Mouse (Mus musculus): ENCODE data around the gene Plcl1. TPM values are rescaled to one million over a fixed set of nuclear protein-coding genes. Genes with fewer than 3 reads are reported as not detected.

Gene Plcl1
- polyA plus RNA-seq, 1 experiment: 0.58 TPM

DNA sequence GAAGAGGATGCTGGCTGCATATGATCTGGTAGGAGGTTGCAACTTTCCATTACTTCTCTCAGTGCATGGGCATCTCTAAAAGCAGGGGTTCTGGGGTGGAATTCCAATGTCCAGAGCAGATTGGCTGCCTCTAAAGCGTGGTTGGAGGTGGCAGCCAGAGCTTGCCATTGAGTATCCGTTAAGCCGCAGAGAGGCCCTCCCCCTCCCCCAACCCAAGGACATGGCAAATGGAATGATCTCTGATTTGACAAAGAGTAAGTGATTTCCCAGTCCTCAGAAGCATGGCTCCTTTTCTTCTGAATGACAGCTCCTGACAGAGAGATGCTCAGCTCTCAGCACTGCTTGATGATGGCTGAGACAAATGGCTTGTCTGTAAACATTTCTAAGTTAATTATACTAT lies 296.4 kb downstream of the Plcl1 start:
- TF ChIP-seq CTCF (IDR thresholded peaks at IDR 0.05; ENCODE audit: low read depth, low read length): no peak
- TF ChIP-seq POLR2A (IDR thresholded peaks at IDR 0.05; ENCODE audit: borderline replicate concordance, low read depth, low read length): no peak
- Histone ChIP-seq H3K27ac (ENCODE audit: insufficient read depth, low read depth, low read length) (no peak overlapping the region), H3K4me1 (ENCODE audit: control insufficient read depth, insufficient read depth, low read length) (no peaks in the 10 kb centered on the region)

DNA sequence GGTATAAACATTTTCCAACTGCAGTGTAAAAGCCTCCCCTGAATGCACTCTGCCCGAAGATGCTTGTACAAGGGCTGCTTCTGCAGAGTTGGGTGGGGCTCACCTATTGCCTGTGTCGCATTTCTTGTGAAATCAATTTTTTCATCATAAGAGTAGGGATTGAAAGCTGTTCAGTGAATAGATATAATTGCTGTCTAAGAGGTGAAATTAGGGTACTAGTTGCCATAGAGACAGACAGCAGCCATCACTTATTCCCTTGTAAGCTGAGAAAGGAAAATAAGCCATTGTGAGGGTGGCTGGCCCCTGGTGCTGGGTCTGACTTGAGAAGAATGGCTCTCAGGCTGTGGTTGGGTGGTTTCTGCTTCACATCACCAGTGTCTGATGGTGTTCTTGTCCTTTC lies 299.0 kb downstream of the Plcl1 start:
- TF ChIP-seq POLR2A (IDR thresholded peaks at IDR 0.05; ENCODE audit: borderline replicate concordance, low read depth, low read length) (no peak), CTCF (IDR thresholded peaks at IDR 0.05; ENCODE audit: low read depth, low read length) (no peak)
- no peaks in the 10 kb centered on the region for H3K4me1 ChIP-seq (ENCODE audit: control insufficient read depth, insufficient read depth, low read length)
- no peak overlapping the region for H3K27ac ChIP-seq (ENCODE audit: insufficient read depth, low read depth, low read length)
- H3K4me3 ChIP-seq (ENCODE audit: insufficient read depth, low read length): no peak overlapping the region

More for the DNA sequence above, 296.4 kb downstream of the Plcl1 start:
- H3K4me3 ChIP-seq (ENCODE audit: insufficient read depth, low read length): no peak overlapping the region

DNA sequence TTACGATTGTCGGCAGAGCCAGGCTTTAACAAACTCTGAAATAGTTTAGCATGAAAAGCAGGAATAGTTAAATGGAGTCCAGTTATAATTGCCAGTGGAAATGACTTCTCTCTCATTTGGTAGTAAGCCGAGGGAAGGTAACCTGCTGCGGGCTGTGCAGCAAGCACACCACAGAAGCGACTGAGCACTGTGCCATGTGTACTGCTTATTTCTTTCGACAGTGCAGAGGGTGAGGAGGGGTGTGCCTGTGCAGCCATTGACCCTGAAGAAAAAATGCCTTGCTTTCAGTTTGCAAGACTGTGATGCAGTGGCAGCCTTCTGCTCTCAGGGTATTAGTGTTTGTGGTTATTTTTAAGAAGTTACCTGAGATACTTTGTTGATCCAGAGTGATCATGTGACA lies 299.5 kb downstream of the Plcl1 start:
- Histone ChIP-seq H3K4me1 (ENCODE audit: control insufficient read depth, insufficient read depth, low read length) (no peaks in the 10 kb centered on the region), H3K4me3 (ENCODE audit: insufficient read depth, low read length) (no peak overlapping the region), H3K27ac (ENCODE audit: insufficient read depth, low read depth, low read length) (no peak overlapping the region)
- TF ChIP-seq CTCF (IDR thresholded peaks at IDR 0.05; ENCODE audit: low read depth, low read length) (no peak), POLR2A (IDR thresholded peaks at IDR 0.05; ENCODE audit: borderline replicate concordance, low read depth, low read length) (no peak)

DNA sequence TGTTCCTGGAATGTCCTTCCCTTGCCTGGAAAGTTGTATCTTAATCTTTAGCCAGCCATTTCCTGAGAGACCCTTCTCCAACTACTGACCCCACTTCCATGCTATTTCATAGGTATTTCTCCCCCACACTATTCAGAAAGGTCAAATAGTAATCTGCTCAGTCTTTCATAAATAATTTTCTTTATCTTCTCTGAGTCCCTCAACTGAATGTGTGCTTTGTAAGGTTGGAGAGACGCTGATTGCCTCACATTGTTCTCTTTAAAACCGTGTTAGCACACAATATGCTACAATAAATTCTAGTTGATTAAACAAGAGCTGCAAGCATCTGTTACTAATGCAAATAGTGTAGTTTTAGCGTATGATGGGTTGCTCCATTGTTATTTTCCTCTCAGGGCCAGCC lies 300.0 kb downstream of the Plcl1 start:
- H3K4me3 ChIP-seq (ENCODE audit: insufficient read depth, low read length): no peak overlapping the region
- H3K27ac ChIP-seq (ENCODE audit: insufficient read depth, low read depth, low read length): no peak overlapping the region
- TF ChIP-seq POLR2A (IDR thresholded peaks at IDR 0.05; ENCODE audit: borderline replicate concordance, low read depth, low read length): no peak

DNA sequence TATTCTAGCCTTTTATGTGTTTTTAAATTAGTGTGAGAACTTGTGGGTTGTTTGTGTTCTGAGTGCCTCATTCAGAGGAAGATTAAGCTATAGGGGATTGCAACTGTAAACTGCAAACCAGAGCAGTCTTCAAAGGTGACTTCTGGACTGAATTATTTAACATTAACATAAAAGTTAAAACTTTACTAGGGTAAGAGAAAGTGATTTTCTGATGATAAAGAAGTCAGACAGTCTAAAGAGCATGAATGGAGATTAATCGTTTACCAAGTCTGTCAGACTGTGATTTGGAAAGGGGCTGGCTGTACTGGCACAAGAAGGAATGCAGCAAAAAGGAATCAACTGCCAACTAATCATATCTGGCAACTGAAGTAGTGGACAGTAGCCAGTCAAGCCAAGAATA lies 301.2 kb downstream of the Plcl1 start:
- Histone ChIP-seq H3K4me3 (ENCODE audit: insufficient read depth, low read length) (no peak overlapping the region), H3K27ac (ENCODE audit: insufficient read depth, low read depth, low read length) (no peak overlapping the region), H3K4me1 (ENCODE audit: control insufficient read depth, insufficient read depth, low read length) (no peaks in the 10 kb centered on the region)
- TF ChIP-seq POLR2A (IDR thresholded peaks at IDR 0.05; ENCODE audit: borderline replicate concordance, low read depth, low read length) (no peak), CTCF (IDR thresholded peaks at IDR 0.05; ENCODE audit: low read depth, low read length) (no peak)

More for the DNA sequence above, 300.0 kb downstream of the Plcl1 start:
- H3K4me1 ChIP-seq (ENCODE audit: control insufficient read depth, insufficient read depth, low read length): no peaks in the 10 kb centered on the region

DNA sequence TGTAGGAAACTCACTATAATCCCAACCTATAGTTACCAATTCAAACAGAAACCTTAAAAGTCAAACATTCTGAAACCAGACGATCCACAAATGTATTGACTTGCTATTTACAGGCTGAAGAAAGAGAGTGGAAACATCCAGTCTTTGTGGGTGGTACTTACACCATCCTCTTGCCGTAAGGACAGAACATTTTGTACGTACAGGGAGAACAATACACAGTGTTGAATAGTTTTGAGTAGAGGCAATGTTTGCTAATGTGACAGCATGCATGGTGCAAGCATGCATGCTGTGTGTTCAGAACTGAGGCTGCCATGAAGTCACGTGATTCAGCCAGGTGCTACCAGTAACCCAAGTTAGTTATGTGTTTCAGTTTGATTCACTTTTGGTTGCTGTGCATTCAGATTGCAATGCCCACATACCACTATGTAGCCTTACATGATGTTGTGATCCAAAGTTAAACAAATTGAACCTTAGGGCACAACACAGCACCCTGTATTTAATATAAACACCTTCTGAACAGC lies 311.6 kb downstream of the Plcl1 start:
- TF ChIP-seq CTCF (IDR thresholded peaks at IDR 0.05; ENCODE audit: low read depth, low read length): no peak
- TF ChIP-seq POLR2A (IDR thresholded peaks at IDR 0.05; ENCODE audit: borderline replicate concordance, low read depth, low read length): no peak
- Histone ChIP-seq H3K4me1 (ENCODE audit: control insufficient read depth, insufficient read depth, low read length) (no peaks in the 10 kb centered on the region), H3K4me3 (ENCODE audit: insufficient read depth, low read length) (no peak overlapping the region), H3K27ac (ENCODE audit: insufficient read depth, low read depth, low read length) (no peak overlapping the region)

DNA sequence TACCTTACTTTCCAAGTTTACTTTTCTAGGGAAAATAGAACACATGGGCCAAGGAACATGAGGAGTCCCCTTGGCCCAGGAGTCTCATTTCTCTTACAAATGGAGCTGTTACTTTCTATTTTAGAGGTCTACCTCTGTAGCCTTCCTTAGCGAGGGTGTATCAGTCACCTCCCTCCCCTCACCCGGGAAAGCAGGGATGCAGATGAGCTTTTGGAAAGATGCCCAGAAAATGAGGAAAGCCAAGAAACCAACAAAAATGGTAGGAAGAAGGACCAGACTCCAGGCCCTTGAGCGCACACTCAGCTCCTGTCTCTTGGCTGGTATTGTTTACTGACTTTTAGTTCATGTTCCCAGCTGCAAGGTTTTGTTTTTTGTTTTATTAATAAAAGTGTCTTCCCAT lies 319.7 kb downstream of the Plcl1 start:
- no peak for TF ChIP-seq POLR2A (IDR thresholded peaks at IDR 0.05; ENCODE audit: borderline replicate concordance, low read depth, low read length)
- no peak for TF ChIP-seq CTCF (IDR thresholded peaks at IDR 0.05; ENCODE audit: low read depth, low read length)
- H3K4me1 ChIP-seq (ENCODE audit: control insufficient read depth, insufficient read depth, low read length): no peaks in the 10 kb centered on the region
- H3K27ac ChIP-seq (ENCODE audit: insufficient read depth, low read depth, low read length): no peak overlapping the region
- no peak overlapping the region for H3K4me3 ChIP-seq (ENCODE audit: insufficient read depth, low read length)

DNA sequence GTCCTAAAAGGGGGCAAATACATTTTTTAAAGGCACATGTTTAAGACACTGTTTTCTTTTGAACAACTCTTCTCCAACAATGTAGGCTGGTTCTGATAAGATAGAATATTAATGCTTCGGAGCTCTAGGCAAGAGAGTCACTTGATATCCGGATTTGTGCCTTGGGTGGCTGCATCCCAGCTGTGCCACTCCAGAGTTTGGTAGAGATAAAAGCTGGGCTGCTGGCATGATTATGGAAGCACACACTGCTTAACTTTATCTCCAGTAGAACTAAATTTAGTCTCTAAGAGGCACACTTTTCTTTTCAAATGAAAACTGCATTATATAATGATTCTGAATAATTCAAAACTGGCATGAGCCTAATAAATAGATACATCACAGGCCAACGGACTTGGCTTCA lies 323.6 kb downstream of the Plcl1 start:
- no peak for TF ChIP-seq POLR2A (IDR thresholded peaks at IDR 0.05; ENCODE audit: borderline replicate concordance, low read depth, low read length)
- TF ChIP-seq CTCF (IDR thresholded peaks at IDR 0.05; ENCODE audit: low read depth, low read length): no peak
- no peak overlapping the region for H3K27ac ChIP-seq (ENCODE audit: insufficient read depth, low read depth, low read length)
- no peaks in the 10 kb centered on the region for H3K4me1 ChIP-seq (ENCODE audit: control insufficient read depth, insufficient read depth, low read length)
- no peak overlapping the region for H3K4me3 ChIP-seq (ENCODE audit: insufficient read depth, low read length)

DNA sequence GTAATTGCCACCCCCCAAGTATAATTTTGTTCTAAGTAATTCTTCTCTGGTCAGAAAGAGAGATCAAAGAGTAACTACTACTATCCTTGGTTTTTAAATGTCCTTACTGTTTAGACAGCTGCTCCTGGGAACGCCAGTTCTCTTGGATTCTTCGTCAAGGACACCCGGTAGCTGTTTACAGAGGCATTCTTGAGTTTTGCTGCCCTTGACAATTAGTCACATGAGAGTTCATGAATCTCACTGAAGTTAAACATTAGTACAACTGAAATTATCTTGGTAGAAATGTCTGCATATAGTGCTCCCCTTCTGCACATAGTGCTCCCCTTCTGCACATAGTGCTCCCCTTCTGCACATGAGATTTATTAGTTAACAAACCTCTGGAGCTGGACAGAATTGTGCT lies 327.2 kb downstream of the Plcl1 start:
- Histone ChIP-seq H3K4me1 (ENCODE audit: control insufficient read depth, insufficient read depth, low read length) (no peaks in the 10 kb centered on the region), H3K4me3 (ENCODE audit: insufficient read depth, low read length) (no peak overlapping the region), H3K27ac (ENCODE audit: insufficient read depth, low read depth, low read length) (no peak overlapping the region)
- TF ChIP-seq POLR2A (IDR thresholded peaks at IDR 0.05; ENCODE audit: borderline replicate concordance, low read depth, low read length): no peak
- no peak for TF ChIP-seq CTCF (IDR thresholded peaks at IDR 0.05; ENCODE audit: low read depth, low read length)

DNA sequence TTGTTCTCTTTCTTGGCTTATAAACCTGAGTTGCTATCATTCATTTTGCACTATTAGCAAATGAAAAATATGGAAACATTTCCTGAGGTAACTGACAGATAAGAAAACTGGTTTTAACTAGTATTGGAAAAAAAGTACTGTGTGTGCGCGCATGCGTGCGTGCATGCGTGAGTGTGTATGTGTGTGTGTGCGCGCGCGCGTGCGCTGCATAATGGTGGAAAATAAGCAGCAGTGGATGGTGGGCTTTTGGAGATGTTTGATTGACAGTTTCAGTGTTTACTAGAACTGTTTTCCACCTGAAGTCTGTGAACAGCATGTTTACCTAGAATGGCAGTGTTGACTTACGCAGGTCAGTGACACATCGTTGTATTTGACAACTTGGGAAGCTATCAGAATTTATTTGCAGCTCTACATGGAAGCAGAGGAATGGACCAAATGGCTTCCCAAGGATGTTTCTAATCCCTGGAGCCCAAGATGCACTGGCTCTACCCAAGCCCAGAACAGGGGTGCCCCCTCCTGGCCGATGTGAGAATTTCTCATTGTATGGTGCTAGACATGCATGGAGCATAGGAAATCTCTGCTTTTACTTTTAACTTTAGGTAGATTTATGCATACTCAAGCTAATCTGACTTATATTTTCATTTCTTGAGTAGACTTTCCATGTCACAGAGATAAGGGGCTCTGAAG lies 330.5 kb downstream of the Plcl1 start:
- Histone ChIP-seq H3K27ac (ENCODE audit: insufficient read depth, low read depth, low read length) (no peak overlapping the region), H3K4me3 (ENCODE audit: insufficient read depth, low read length) (no peak overlapping the region)
- peak; percentile 82 for TF ChIP-seq CTCF (IDR thresholded peaks at IDR 0.05; ENCODE audit: low read depth, low read length)
- no peak for TF ChIP-seq POLR2A (IDR thresholded peaks at IDR 0.05; ENCODE audit: borderline replicate concordance, low read depth, low read length)

More for the DNA sequence above, 330.5 kb downstream of the Plcl1 start:
- no peaks in the 10 kb centered on the region for H3K4me1 ChIP-seq (ENCODE audit: control insufficient read depth, insufficient read depth, low read length)
